Mouse (Mus musculus): ENCODE data around the gene Tefm.
"Not testable (repeated sequence)": the region's sequence is repeated elsewhere in the genome, so short reads cannot be mapped to it uniquely, and the experiment has no call there.

Tefm gene

DNA sequence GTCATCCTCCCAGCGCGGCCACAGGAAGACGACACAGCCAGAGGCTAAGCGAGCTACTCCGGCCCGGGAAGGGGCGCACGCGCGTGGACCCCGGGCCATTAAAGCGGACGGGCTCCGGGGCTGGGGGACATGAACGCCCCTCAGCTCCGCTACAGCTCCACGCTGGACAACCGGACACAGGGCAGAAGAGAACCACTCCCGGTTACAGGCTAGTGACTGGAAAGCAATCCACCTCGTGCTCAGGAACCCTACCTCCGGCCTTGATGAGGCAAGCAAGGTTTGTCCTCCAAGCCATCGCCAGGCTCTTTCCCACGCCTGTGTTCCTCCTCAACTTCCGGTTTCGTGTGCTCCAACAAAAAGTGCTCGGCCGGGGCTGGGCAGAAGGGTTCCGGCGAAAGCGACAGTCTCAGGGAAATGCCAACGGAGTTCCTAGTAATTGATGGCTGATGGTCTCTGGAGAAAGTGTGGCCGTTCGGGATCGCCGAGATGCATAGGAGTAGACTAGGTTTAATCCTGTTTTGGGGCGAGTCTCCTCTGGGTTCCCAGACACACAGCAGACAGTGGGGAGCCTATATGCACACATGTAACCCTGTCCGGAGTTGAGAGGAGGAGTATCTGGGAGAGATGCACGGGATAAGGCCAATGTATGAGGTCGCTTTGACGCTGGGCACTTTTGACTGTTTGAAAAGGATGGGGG, at the start of gene Tefm:
TSS of gene Tefm (minus strand) at position 351 of the 697 bp plus-strand sequence.
- peak; percentile 86 for DNase-seq (ENCODE audit: low read depth, low spot score)

DNA sequence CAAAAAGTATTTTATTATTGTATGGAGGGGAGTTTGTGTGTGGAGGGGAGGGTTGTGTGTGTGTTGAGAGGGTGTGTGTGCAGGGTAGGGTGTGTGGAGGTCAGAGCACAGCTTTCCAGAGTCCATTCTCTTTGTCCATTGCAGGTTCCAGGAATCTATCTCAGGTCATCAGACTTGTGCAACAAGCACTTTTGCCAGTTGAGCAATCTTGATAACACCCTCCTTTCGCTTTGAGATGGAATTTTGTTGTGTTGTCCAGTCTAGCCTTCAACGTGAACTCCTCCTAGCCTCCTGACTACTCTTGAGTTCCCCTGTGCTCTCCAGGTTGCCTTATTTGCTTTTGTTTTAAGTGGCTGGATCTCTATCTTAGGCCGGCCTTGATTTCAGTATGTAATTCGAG, 48.3 kb upstream of the Tefm start:
- no peak for DNase-seq (ENCODE audit: low read depth, low spot score)

DNA sequence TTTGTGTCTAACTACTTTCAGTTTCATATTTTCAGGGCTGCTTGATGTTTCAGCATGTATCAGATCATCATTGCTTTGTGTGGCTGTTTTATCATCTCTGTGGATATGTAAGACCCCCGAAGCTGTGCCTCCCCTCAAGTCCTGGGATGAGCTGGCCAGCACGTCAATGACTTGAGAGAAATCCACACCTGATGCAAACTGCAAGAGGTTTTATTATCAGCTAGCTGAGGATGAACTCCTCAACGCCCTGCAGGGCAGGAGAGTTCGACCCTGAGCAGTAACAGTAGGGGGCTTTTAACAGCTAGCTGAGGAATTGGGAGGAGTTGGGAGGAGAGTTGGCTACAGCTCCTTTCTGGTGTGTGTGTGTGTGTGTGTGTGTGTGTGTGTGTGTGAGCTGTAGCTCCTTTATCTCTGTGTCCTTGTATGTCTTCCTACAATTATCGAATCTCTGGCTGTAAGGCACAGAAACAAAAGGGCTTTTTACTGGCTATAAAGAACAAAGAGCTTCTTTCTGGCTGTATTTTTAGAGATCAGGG, 43.5 kb upstream of the Tefm start:
- not testable (repeated sequence) for DNase-seq (ENCODE audit: low read depth, low spot score)

DNA sequence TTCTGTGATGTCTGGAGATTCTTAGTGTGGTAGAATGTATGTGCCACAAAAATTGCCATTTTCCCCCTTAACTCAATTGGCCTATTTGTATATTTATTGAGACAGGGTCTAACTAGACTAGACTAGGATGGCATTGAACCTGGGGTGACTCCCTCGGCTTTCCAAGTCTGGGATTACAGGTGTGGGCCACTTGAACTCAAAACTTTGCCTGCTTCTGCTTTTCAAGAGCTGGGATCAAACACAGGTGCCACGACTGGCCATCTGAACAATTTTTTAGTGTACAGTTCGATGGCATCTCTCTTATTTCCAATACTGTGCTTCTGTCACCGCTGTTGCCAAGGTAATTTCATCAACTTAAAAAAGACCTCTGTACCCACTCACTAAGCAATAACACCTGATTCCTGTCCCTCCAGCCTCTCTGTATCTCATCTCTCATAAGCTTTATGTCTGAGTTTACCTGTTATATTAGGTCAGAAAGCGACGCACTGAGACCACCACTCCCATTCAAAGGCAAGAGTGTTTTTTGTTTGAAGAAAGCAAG, 42.6 kb upstream of the Tefm start:
- DNase-seq (ENCODE audit: low read depth, low spot score) = no peak

DNA sequence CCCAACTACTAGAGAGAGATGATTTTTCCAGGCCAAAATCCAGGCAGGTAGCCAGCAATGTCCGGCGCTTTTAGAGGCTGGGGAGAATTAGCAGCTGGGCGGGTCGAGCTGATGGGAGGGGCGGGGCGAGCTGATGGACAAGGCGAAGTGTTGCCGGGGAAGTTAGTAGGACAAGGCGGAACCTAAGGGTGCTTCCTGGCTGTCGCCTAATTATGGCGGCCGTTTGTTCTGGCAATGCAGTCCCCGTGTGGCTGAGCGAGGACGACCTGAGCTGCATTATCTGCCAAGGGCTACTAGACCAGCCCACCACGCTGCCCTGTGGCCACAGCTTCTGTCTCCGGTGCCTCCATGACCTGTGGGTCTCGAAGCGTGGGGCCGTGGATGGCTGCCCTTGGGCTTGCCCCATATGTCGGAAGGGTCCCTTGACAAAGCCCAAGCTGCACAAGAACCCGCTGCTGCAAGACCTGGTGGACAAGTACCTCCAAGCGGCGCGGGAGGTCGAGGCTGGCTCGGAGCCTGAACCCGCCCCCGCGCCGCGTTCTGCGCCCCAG, 41.8 kb upstream of the Tefm start, which contains the start of gene Rnf135:
TSS of gene Rnf135 (plus strand) at position 147 of the 551 bp plus-strand sequence.
- DNase-seq (ENCODE audit: low read depth, low spot score) = peak; percentile 70

DNA sequence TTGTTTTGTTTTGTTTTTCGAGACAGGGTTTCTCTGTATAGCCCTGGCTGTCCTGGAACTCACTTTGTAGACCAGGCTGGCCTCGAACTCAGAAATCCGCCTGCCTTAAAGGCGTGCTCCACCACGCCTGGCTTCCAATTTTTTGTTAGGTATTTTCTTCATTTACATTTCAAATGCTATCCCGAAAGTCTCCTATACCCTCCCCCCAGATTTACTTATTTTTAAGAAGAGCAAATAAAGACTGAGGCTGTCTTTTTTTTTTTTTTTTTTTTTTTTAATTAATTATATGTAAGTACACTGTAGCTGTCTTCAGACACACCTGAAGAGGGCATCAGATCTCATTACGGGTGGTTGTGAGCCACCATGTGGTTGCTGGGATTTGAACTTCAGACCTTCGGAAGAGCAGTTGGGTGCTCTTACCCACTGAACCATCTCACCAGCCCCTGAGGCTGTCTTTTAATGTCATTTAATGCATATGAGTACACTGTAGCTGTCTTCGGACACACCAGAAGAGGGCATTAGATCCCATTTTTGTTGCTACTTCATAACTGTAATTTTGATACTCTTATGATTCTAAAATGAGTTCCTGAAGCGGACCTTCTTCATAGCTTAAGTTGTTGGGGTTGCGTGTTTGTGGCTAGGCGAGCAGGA, 41.2 kb upstream of the Tefm start:
- not testable (repeated sequence) for DNase-seq (ENCODE audit: low read depth, low spot score)

DNA sequence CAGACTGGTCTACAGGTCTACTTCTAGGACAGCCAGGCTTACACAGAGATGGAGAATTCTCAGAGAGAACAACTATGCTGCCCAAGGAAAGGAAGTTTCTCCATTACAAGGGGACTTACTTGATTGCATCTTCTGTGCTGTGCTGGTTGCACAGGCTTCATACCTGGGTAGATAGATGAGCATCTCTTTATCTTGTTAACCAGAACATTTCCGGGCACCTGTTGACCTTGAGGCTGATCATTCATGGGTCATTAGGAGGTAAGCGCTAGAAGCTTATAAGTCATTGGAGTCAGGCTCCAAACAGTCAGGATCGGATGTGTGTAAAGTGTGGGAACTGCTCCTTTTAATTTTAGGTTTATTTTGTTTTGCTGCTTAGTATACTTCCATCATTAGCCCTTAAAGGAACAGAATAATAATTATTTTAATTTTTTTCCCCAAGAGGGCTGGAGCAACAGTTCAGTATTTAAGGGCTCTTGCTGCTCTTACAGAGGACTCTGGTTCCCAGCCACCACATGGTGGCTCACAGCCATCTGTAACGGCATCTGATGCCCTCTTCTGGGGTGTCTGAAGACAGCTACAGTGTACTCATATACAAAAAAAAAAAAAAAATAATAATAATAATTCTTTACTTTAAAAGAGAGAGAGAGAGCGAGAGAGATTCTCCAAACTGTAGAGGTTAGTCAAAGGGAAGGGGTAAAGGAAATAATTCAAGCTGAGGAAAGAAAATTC, 39.2 kb upstream of the Tefm start:
- DNase-seq (ENCODE audit: low read depth, low spot score) = no peak

DNA sequence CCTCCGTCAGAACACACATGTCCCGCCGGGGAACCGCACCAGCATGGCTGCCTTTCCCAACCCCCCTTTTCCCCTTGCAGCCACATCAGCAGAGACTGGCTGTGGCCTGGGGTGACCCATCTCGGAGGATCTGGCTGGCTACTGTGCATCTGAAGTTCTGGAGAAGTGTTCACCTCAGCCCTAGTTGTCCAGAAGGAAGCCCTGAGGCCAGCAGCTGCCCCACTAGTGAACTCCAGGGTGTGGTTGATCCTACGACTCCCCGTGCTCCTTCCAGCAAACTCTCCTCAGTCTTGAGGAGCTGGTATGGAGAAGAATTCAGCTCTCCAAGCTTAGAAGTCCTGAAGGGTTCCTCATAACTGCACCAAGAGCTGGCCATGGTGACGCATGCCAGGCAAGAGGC, 36.3 kb upstream of the Tefm start:
- DNase-seq (ENCODE audit: low read depth, low spot score) = no peak

DNA sequence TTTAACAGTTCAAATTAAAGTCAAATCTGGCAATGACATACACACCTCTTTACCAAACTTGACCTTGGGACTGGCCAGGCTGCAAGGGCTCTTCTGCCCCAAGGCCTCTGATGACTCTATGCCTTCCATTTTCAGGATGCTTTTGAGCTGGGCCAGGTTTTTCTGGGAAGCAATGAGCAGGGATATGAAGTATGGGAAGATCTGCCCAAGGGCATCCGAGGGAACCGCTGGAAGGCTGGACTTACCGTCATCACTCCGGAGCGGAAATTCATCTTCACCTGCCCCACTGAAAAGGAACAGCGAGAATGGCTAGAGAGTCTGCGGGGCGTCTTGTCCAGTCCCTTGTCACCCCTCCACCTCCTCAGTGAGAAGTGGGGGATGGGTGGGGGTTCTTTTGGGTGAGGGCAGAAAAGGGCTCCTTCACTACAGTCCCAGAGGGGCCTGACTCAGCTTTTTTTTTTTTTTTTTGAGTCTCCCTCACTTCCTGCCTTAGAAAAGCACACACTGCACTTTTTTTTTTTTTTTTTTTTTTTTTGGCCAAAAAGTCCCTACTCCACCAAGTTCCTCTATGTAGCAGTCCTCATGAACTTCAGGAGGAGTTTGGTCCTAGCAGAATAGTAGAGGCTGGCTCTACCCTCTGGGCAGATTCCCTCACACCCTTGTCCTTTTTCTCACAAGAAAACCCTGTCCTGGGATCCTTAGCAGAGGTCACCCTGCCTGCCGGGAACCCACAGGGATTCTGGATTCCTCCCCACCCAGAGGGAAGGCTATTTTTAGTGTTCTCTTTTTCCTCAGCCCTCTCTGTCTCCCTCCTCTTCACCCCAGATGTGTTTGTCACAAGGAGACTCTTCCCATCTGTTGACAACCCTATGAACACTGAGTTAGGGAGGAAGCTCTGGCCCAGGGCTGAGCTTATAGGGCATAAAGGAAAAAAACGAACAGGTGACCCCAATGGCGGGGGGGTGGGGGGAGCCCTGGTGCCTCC, 35.2 kb upstream of the Tefm start:
- DNase-seq (ENCODE audit: low read depth, low spot score) = peak; percentile 33

DNA sequence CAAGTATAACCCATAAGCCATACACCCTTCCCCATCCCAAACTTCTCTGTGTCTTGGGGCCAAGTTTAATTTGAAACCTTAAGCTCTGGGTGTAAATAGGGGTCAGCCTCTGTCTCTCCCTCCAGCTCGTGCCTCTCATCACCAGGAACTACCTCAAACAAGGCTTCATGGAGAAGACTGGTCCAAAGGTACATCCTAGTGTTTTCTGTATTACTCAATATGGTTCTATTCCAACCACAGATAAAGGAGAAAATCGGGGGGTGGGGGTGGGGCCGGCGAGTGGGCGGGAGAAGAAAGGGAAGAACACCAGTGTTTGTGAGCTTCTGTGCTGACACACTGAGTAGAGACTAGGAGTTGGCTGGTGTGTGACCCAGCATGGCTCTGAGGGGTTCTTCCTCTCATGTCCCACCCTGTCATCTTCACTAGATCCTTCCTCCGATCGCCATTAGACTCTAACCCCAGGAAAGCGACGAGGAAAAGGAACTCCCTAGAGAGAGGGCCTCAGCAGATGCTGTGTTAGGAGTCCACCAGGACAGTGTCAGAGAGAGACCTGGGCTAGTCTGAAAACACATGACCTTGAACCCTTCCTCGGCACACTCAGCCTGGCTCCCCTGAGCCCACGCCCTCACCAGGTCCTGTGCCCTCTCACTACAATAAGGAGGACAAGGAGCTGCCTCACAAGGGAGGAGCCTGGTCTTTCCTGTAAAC, 32.1 kb upstream of the Tefm start:
- no peak for DNase-seq (ENCODE audit: low read depth, low spot score)

DNA sequence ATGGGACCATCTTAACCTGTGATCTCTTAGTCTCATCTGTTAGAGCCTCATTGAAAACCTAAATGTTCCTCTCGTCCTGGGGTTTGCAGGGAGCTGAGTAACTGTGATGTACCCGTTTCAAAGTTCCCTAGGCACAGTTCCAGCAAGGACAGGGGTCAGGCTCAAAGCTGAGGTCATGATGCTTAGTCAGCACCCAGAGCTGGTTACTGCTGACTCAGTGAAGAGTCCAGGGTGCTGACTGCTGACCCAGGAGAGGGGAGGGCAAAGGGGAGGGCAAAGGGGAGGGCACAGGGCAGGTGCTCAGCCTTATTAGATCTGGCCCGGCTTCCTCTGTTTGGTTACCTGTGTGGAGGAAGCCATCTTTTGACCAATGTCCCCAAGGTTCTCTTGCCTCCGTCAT, 29.9 kb upstream of the Tefm start:
- DNase-seq (ENCODE audit: low read depth, low spot score) = no peak

DNA sequence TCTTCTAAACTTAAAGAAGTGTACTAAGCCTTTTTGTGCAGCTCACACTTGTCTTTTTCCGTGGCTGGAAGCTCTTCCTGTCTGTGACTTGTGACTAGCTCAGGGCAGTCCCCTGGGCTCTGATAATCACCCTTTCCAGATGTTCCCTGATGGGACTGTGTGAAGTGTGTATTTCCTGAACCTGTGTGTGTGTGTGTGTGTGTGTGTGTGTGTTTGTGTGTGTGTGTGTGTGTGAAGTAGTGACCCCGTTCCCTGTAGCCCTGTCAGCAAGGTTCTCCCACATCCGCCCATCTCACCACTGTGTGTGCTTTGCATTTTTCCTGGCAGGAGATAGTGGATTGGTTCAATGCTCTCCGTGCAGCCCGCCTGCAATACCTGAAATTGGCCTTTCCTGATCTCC, 28.4 kb upstream of the Tefm start:
- DNase-seq (ENCODE audit: low read depth, low spot score) = no peak

DNA sequence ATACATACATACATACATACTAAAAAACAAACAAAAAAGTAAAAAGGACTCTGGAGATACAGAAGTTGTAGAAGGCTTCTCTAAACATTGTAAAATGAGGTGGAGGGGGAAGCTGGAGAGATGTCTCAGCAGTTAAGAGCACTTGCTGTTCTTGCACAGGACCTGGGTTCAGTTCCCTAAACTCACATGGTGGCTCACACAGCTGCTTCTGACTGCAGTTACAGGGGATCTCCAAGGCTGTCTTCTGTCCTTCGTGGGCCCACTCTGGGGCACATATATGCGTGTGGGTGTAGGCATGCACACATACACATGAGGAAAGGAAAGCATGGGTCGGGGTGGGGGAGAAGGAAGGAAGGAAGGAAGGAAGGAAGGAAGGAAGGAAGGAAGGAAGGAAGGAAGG, 27.7 kb upstream of the Tefm start:
- DNase-seq (ENCODE audit: low read depth, low spot score) = no peak

DNA sequence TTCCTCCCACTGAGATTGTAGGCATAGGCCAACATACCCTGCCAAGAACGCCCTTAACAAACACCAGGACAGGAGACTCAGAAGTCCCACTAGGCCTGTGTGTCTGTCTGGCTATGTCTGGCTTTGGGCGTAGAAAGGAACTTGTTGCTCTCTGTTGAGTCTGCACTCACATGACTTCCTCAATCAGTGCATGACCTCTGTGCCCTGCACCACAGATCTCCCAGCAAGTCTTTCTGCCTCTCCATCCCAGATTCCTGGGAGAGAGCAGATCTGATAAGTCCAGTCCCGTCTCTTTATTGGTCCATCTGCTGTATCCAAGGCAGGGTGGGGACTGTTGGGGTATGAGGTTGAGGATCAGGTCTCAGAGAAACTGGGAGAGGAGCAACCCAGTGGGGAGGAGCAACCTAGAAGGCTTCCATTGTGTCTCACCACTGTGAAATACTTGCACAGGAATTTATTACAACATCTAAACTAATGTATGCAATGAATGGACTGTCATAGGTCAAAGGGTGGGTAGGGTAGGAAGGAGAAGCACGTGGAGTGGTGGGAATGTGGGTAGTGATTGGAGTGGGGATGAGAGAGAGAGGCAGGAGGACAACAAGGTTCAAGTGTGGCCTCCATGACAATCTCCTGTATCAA, 26.8 kb upstream of the Tefm start:
- no peak for DNase-seq (ENCODE audit: low read depth, low spot score)

DNA sequence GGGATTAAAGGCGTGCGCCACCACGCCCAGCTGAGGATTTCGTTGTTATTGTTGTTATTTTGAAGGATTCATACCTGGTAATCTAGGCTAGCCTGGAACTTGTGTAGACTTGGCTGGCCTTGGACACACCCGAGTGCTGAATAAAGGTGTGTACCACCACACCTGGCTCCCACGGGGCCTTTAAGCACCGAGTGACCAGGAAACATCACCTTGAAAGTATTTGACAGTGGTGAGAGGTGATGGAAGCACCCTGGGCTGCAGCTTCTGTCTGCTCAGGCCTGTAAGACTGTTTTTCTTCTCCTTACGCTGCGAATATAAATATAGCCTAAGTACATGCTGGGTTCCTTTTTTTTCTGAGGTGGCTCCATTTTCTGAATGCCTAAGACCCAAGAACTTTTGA, 26.1 kb upstream of the Tefm start:
- no peak for DNase-seq (ENCODE audit: low read depth, low spot score)

DNA sequence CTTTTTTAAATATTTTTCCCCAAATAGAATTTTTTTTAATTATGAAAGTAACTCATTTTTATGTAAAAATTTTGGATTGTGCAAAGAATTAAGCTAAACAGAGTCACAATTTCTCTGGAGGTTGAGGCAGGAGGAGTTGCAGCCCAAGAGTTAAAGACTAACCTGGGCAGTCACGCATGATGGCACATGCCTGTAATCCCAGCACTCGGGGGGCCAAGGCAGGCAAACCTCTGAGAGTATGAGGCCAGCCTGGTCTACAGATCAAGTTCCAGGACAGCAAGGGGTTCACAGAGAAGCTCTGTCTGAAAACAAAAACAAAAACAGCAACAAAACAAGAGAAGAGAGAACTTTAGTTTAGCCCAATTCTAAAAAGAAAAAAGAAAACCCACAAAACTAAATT, 22.2 kb upstream of the Tefm start:
- no peak for DNase-seq (ENCODE audit: low read depth, low spot score)

DNA sequence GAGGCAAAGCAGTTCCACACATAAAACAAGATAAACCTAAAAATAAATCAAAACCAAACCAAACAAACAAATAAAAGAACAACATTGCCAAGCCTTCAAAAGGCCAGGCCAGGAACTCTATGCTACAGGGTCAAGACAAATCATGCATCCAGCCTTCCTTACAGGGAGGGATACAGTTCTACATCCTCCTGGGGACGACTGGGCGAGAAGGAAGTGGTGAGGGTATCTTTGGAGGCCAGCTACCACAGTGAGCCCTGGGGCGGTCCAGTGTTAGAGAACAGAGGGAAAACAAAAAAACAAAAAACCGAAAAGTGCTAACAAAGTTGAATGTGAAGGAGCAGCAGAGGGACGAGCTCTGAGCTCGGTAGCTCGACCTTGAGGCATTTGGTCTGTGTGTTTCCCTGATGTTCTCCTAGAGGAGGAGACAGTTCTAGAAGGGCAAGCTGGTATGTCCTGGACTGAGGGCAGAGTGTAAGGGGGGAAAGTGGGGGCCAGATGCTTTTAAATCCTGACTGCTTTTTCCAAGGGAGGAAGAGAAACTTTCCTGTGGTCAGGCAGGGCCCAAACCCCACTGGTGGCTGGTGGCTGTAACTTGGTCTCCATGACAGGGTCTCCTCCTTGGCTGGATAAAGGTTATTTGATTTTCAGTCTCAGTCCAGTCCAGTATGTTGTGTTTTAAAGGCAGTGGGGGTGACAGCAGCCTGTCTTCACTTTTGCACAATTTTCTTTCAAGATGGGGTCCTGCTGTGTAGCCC, 21.6 kb upstream of the Tefm start:
- DNase-seq (ENCODE audit: low read depth, low spot score) = no peak

DNA sequence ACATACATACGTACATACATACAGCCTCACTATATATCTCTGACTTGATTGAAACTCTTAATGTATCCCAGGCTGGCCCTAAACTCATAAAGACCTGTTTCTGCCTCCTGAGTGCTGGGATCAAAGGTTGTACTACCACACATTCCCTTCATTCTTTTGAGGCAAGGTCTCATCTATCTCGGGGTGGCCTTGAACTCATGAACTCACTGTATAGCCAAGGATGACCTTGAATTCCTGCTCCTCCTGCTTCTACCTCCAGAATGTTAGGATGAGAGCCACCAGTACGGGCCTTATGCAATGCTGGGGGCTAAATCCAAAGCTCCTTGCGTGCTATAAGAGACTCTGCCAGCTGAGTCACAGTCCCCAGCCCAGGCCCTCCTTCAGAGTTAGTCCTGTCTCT, 19.1 kb upstream of the Tefm start:
- no peak for DNase-seq (ENCODE audit: low read depth, low spot score)

DNA sequence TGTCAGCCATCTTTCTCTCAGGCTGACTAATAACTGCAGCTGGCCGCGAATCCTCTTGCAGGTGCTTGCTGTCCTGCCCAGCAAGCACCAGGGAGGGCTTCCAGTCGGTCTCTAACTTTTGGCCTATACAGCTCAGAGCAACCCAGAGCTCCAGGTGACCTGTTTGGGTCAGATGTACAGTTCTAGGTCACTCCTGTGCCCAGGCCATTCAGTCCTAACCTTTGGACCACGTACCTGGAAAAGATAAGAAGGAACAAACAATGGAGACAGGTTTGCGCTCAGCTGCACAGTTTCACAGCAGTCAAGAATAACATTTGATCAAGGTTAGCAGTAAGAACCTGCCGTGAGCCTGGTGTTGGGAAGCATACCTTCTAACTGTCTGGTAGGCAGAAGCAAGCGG, 17.0 kb upstream of the Tefm start:
- no peak for DNase-seq (ENCODE audit: low read depth, low spot score)
